Comparison of ENCODE assay signal across 8 mouse cellular contexts in genomic region chr19:20492491-20492890, GRCm38 (mm10). TPM values are rescaled to one million over a fixed set of nuclear protein-coding genes. Genes with fewer than 3 reads are reported as not detected.
DNase-seq lines count a peak whose midpoint lies in the region; TF ChIP-seq lines count a peak whose summit lies in the region.

Aldh1a1 (plus strand) TSS chr19:20492715.

- TF ChIP-seq CTCF in testis, adult 2 months (IDR thresholded peaks at IDR 0.05; ENCODE audit: control insufficient read depth, insufficient read depth, insufficient replicate concordance, low read depth, low read length): no peak
- TF ChIP-seq CTCF in kidney, adult 2 months (conservative IDR thresholded peaks at IDR 0.05; ENCODE audit: insufficient read depth, insufficient read length, low read depth, low read length): no peak

- peak; percentile 36 for DNase-seq in NIH3T3 (ENCODE audit: low read depth)
- DNase-seq in adrenal gland, adult 8-10 months: no peak
- peak; percentile 26 for DNase-seq in gastrocnemius, postnatal 10 days
- no peak for DNase-seq in layer of hippocampus, postnatal 36 days
- DNase-seq in kidney, adult 2 months: no peak
- DNase-seq in retina, postnatal 1 day: no peak
- DNase-seq in right cerebral cortex, postnatal 4 days: no peak

- H3K36me3 ChIP-seq in testis, adult 2 months (ENCODE audit: control insufficient read depth, insufficient read depth, low read length): no peaks in the 10 kb centered on the region
- H3K36me3 ChIP-seq in kidney, adult 2 months (ENCODE audit: control insufficient read depth, insufficient read depth, low read length): no peaks in the 10 kb centered on the region

- no peak for TF ChIP-seq POLR2A in testis, adult 2 months (IDR thresholded peaks at IDR 0.05; ENCODE audit: control insufficient read depth, low read depth, low read length)
- TF ChIP-seq POLR2A in kidney, adult 2 months (IDR thresholded peaks at IDR 0.05; ENCODE audit: low read depth, low read length): no peak

- H3K27me3 ChIP-seq in testis, adult 2 months (ENCODE audit: control insufficient read depth, insufficient read depth, low read length): no peaks in the 10 kb centered on the region
- no peaks in the 10 kb centered on the region for H3K27me3 ChIP-seq in kidney, adult 2 months (replicated peaks; ENCODE audit: control insufficient read depth, insufficient read depth, low read length)

- peak within 1 kb of the TSS; percentile 86 for H3K27ac ChIP-seq in testis, adult 2 months (ENCODE audit: control insufficient read depth, insufficient read depth, low read depth, low read length)
- H3K27ac ChIP-seq in kidney, adult 2 months (ENCODE audit: insufficient read depth, low read depth, low read length): no peak within 1 kb of the TSS

- 63% methylated on average over 2 of the region's 2 CpGs for WGBS in kidney, adult 2 months

- peak within 1 kb of the TSS; percentile 44; the same call in 1 of the 2 replicates for H3K4me3 ChIP-seq in testis, adult 2 months (ENCODE audit: control insufficient read depth, low read depth, low read length)
- H3K4me3 ChIP-seq in kidney, adult 2 months (ENCODE audit: insufficient read depth, low read depth, low read length): no peak within 1 kb of the TSS

- no peaks in the 10 kb centered on the region for H3K4me1 ChIP-seq in testis, adult 2 months (ENCODE audit: control insufficient read depth, insufficient read depth, low read length)
- H3K4me1 ChIP-seq in kidney, adult 2 months (ENCODE audit: control insufficient read depth, insufficient read depth, low read length): no peaks in the 10 kb centered on the region

RNA-seq across cellular contexts. Expression of gene Aldh1a1, which starts in this region (rescaled TPM):
- total RNA-seq in adrenal gland, adult 8-10 months (2022): 1,000 to 10,000 TPM in 2 of 4 experiments, 10 to 100 TPM in 2; 54.3 to 1,242 (median 643) TPM
- total RNA-seq in gastrocnemius, postnatal 10 days (2021): 10 to 100 TPM; 15.6 to 17.9 TPM
- 10 to 100 TPM; 58.5 to 63.2 TPM for total RNA-seq in layer of hippocampus, postnatal 36 days (2021)
- polyA plus RNA-seq in testis, adult 2 months (2012; rRNA removed): 80.3 and 95.7 TPM in 2 replicates
- 3.8 and 4.7 TPM in 2 replicates for polyA plus RNA-seq in kidney, adult 2 months (2012; rRNA removed)

Comparison
In these comparisons a context has a peak if more than half of its experiments do, and no peak if none do; other contexts are left out.
1. RNA of gene Aldh1a1 (polyA plus RNA-seq): 80.3 to 95.7 TPM in testis, adult 2 months; 3.8 to 4.7 TPM in kidney, adult 2 months; every median in the first group is over 10 times any median in the second.
2. DNase-seq: peak in NIH3T3 (single experiment) and gastrocnemius, postnatal 10 days (single experiment); none in adrenal gland, adult 8-10 months (single experiment), layer of hippocampus, postnatal 36 days (0 of 2), kidney, adult 2 months (single experiment), retina, postnatal 1 day (single experiment) and right cerebral cortex, postnatal 4 days (single experiment).